Mouse (Mus musculus) natural killer cell, adult 2 months (primary cell): ENCODE measurements around the gene Ttc34.

Experiments used
- DNase-seq, 2 experiments: peaks; one replicate each; pipeline ENCODE4 v3.0.0; 2022; ENCODE audit warnings: low spot score in 2 of 2

Gene Ttc34

GRCm38 (mm10) chr4:154857366-154858240 lies 20.3 kb downstream of the Ttc34 start:
- no peak for DNase-seq

- DNase-seq = no peak
These were observed 21.3 kb downstream of the Ttc34 start for GRCm38 (mm10) chr4:154858601-154859000.

- no peak for DNase-seq
These were observed 24.7 kb downstream of the Ttc34 start for GRCm38 (mm10) chr4:154861967-154862366.

- DNase-seq = no peak
These were observed 26.2 kb downstream of the Ttc34 start for GRCm38 (mm10) chr4:154863436-154863935.

GRCm38 (mm10) chr4:154864271-154864771 lies 27.1 kb downstream of the Ttc34 start:
- DNase-seq = peak; percentile 80 to 86

GRCm38 (mm10) chr4:154864961-154865760 lies 27.9 kb downstream of the Ttc34 start:
- DNase-seq = no peak

GRCm38 (mm10) chr4:154866391-154866790 lies 29.1 kb downstream of the Ttc34 start:
- DNase-seq = no peak

- no peak for DNase-seq
These were observed 30.0 kb downstream of the Ttc34 start for GRCm38 (mm10) chr4:154867257-154867656.

- DNase-seq = no peak
These were observed 32.2 kb downstream of the Ttc34 start, which contains the start of gene Mmel1 for GRCm38 (mm10) chr4:154869440-154869839. Mmel1 (plus strand) TSS chr4:154869585.

- no peak for DNase-seq
These were observed 33.5 kb downstream of the Ttc34 start for GRCm38 (mm10) chr4:154870721-154871120.

GRCm38 (mm10) chr4:154871757-154872251 lies 34.5 kb downstream of the Ttc34 start:
- DNase-seq = no peak

- no peak for DNase-seq
These were observed 35.9 kb downstream of the Ttc34 start for GRCm38 (mm10) chr4:154873186-154873585.

GRCm38 (mm10) chr4:154877864-154878548 lies 40.7 kb downstream of the Ttc34 start:
- DNase-seq = peak; percentile 85 to 91

GRCm38 (mm10) chr4:154880730-154881129 lies 43.5 kb downstream of the Ttc34 start:
- DNase-seq = no peak

- no peak for DNase-seq
These were observed 44.9 kb downstream of the Ttc34 start for GRCm38 (mm10) chr4:154882014-154882659.

- DNase-seq = no peak
These were observed 48.2 kb downstream of the Ttc34 start for GRCm38 (mm10) chr4:154885416-154885815.

- no peak for DNase-seq
These were observed 49.8 kb downstream of the Ttc34 start for GRCm38 (mm10) chr4:154886876-154887592.

GRCm38 (mm10) chr4:154887593-154888250 lies 50.5 kb downstream of the Ttc34 start:
- DNase-seq = no peak

- no peak for DNase-seq
These were observed 53.6 kb downstream of the Ttc34 start for GRCm38 (mm10) chr4:154890887-154891286.

- DNase-seq = no peak
These were observed 58.3 kb downstream of the Ttc34 start for GRCm38 (mm10) chr4:154895549-154895948.
